Mouse (Mus musculus) right cerebral cortex, adult 18-20 months (tissue): ENCODE measurements around the gene Ddit4l.
A peak's percentile ranks its signal among the peaks of the same experiment; 100 is the strongest.
"Not testable (repeated sequence)": the region's sequence is repeated elsewhere in the genome, so short reads cannot be mapped to it uniquely, and the experiment has no call there.

Source experiments
- DNase-seq: peaks from one replicate; pipeline ENCODE4 v3.0.0; 2022; ENCODE audit warnings: mixed read lengths

The Ddit4l gene

DNA sequence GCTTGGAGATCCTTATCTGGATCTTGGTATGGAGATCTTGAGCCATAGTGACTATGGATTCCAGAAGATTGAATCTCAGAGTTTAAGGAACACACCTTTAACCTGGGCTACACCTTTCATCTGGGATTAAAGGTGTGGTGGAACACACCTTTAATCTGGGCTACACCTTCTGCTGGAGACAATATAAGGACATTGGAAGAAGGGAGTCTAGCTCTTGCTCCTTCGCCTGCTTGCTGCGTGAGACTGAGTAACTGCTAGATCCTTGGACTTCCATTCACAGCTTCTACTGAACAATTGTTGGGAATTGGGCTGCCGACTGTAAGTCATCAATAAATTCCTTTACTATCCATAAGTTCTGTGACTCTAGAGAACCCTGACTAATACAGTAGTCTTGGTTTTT, at the start of gene Ddit4l:
TSS of gene Ddit4l (plus strand) at position 301 of the 400 bp plus-strand sequence.
- DNase-seq: not testable (repeated sequence)

DNA sequence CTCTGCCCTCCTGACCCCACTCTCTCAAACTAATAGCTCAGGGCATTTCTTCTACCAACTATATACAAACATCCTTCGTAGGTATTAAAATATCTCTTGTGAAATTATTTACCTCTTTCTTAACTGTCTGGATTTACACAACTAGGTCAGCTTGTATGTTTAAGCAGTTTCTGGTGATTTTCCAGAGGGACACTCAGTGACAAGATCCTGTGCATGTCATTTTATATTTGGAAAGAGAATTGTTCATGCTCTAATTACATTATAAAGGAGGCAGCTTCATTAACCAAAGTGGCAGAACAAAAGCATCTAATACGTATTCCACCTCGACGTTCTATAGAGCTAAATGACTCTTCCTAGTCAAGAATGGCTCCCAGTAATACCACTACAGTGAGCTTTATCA, 45.3 kb upstream of the Ddit4l start:
- no peak for DNase-seq

DNA sequence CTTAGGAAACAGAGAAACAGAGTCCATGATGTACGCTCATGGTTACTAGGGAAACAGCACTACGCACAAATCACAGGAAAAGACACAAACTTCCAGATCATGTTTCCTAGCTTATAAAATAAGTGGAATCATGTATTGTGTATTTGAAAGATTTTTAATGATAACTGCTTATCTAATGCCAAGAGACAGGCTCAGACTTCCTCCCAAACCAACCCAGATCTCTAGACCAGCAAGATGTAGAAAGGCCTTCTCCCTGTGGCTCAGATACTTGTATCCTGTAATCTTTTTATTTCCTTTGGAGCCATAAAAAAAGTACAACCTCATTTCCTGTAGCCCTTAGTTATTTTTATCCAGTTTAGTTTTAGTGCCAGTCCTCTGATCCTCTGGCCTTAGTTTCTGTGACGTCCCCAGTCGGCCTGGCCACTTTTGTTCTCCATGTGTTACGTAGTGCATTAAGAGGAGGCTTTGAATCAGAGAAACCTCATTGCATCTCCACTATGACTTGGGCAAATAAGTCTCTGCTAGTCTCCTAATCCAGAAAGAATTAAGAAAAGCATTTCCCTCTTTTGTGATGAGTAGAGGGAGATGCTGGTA, 34.9 kb upstream of the Ddit4l start:
- no peak for DNase-seq

DNA sequence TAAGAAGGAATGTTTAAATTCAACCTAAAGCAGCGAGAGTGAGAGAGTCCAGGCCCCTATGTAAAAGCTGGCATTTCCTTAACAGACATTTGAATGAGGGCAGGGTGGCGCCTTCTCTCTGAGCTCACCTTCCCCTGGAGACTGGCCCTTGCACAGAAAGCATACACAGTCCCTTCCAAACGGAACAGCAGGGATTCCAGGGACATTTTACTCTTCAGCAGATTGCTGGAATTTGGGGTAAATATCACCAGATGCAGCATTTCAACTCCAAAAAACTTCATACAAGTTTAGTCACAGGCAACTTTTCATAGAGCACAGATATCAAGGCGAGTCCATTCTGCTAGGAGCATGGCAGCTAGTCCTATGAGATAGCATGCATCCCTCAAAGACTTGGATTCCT, 31.6 kb upstream of the Ddit4l start:
- DNase-seq: no peak

DNA sequence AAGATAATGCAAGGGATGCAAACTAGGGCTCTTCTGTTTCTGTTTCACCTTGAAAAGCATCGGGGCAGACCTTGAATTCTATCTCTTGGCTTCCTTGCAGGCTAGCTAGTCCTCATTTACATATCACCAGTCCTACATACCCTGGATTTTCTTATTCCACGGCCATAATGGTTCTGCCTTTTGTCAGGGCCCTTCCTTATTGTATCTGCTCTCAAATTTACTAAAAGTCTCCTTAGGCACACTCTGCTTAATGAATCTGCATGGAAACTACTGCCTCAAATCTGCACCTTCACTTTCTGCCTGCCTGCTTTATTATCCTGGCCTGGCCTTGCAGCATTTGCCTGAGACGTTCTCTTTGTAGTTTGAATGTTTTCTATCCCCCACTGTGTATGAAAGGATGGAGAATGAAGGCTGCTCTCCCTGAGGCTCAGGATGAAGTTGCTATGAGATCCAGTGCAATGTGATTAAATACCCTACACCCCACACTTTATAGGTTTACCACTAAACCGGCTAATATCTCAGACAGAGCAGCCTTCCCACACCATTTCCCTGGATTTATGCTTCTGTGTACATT, 27.0 kb upstream of the Ddit4l start:
- no peak for DNase-seq

DNA sequence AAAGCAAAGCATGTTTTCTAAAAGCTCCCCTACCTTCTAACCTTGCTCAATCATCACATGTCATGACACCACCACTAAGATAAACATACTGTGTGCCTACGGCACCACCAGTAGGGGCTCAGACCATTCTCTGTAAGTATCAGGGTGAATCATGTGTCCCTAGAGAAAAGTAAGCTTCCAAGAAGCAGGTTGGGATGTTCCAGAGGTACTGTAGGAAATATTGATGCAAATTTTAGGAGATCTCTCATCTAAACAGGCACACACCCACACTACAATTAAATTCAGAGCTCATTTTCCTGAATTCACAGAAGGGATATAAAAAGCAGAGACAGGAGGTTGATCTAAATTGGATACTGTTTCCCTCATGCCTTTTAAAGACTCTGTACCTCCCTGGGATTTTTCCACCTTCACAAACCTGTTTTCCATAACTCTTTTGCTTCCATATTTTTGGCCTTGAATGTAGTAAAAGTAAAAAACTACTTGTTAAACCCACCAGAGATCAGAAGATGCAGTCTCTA, 12.4 kb upstream of the Ddit4l start:
- DNase-seq: no peak

DNA sequence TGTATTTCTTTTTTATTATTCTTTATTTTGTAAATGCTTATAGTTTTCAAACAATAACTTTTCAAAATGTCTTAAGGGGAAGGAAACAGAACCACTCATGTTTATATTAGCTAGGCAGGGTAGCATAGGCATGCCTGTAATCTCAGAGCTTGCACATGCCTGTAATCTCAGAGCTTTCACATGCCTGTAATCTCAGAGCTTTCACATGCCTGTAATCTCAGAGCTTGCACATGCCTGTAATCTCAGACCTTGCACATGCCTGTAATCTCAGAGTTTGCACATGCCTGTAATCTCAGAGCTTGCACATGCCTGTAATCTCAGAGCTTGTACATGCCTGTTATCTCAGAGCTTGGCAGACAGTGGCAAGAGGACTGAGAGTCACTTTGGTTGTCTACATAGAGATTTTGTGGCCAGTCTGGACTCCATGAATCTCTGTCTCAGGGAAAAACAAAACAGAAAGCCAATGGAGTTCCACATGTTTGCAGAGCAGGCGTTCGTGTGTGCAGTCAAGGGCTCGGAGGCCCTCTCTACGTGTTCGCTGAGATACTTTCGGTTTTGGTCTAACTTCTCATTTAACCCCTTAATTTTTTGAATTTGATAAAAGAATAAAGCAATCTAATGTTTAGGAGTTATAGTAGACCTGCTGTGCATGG, 10.8 kb upstream of the Ddit4l start:
- no peak for DNase-seq

DNA sequence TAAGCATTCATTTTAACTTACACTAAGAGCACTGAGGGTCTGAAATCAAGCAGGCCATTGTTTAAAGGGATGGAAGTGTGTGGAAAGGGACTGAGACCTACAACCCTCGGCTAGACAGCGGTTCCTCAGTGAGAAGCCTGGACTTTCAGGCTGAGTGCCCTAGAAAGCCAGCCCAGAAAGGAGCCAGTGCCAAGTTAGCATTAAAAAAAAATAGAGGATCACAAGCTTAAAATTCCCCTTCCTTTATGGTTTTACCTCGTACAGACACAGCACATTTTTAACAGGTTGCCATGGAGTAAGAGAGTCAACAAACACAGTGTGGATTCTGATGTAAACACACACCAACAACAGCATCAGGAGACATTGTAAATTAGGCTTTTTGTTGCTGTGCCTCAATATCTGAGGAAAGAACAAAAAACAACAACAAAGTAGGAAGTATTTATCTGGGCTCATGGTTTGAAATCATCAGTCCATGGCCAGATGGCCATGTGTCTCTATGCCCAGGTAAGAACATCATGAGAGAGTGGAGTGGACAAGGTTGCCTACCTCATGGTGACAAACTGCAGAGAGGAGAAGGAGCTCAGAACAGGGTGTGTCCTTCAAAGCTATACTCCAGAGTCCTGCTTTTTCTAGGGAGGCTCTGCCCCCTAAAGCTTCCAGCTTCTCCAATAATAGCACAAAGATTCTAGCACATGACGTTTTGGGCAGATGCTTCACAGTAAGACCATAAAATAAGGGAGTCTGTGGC, 10.1 kb upstream of the Ddit4l start:
- DNase-seq: no peak

DNA sequence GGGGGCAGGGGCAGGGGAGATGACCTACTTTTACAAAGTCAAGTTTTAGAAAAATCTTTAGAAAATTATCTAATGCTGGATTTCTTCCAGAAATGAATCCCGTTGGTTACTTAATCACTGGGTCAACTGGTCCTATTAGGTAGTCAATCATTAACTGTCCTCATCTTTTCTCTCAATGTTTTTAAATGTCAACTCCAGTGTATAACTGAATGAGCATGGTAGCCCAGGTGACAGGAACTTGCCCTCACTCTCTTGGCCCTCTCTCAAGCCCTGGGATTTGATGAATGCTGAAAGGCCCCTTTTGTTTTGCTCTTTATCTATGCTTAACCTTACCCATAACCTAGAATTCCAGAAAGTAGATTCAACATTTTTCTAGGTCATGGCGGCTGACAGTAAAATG, 9.4 kb upstream of the Ddit4l start:
- DNase-seq: no peak

DNA sequence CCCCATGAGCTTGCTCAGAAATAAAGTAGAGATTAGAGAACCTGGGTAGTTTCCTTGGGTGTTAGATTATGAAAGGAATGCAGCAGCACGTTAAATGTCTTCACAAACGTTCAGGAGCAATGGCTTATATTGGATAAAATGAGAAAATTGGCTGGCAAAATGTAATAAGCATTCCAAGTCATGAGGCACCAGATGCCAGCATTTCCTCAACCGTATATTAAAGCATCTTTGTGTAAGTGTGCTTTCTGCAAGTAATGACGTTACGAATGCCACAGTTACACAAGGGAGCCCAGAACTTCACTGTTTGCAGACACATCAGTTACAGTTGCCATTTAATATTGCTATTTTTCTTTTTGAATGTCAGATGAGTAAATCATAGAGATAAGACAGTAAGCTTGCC, 872 bp upstream of the Ddit4l start:
- no peak for DNase-seq

DNA sequence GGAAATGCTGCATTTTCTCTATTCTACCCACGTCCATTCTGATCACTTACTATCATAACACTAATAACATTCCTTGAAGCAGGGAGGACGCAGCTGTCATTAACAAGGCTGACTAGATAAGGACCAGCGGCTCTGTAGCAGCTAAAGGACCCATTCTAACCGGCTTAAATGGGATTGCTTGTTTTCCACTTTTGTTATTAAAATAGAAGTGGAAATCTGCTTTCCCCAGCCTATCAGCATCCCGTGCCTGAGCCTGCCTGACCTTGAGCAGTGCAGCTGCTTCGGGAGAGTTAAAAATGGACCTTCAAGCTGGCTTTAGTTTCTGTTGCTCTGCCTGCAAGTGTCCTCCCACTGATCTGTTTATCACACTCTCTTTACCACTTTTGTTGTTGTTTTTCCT, 679 bp downstream of the Ddit4l start:
- DNase-seq: no peak

DNA sequence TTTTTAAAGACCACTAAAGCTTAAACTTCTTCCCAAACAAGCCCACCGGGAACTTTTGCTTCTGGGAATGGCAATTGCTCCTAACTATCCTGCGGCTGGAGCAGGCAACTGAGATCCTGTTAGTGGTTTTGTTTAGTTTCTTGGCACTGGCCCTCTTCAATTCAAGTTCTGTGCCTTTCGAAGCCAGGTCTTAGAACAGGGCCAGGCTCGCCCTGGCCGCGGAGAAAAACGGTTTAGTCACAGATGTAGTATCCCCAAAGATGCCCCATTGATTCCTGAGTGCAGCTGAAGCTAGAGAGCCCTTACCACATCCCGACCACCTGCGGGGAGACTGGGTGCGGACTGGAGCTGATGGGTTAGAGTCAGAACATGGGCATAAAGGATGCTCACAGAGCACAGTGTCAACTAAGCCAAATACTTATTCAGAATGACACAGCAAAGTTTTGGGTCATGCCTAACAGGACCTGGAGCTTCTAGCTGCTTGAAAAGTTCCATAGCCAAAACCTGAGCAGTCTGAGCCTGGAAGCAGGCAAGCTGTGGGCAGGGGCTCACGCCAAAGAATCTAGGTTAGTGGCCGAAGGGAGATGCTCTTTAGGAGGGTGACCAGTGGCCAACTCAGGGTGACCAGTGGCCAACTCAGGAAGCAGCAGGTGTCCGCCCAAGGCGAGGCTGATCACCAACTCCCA, 1.6 kb downstream of the Ddit4l start:
- no peak for DNase-seq

DNA sequence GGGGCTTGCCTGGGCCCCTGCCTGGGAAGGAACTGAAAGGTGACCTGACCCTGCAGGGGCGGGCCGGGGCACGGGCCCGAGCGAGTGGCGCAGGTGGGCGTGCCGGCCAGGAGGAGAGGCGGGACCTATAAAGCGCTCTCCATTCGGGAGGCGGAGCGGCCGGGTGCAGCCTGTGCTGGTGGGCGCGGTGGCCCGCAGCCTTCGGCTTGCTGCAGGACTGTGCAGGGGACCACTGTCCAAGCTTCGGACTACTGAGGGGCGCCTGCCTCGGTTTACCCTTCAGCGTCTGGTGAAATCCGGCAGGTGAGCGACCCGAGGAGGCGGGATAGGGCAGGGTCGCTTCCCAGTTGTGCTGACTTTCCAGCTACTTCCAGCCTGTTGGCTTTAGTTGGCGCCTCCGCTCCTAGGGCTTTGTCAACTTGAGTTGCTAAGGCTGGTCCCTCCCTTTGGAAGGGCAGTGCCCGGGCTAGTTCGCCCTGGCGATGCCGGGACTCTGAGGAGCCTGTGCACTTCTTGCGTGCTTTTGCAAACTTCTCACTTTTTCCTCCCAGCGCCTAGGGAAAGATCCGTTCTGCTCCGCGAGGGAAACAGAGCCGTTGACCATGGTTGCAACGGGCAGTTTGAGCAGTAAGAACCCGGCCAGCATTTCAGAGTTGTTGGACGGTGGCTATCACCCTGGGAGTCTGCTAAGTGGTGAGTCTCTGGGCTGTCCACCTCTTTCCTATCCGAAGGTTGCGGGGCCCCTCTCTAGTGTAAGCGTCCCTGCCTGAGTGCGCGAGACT, 2.4 kb downstream of the Ddit4l start:
- peak; percentile 35 for DNase-seq

DNA sequence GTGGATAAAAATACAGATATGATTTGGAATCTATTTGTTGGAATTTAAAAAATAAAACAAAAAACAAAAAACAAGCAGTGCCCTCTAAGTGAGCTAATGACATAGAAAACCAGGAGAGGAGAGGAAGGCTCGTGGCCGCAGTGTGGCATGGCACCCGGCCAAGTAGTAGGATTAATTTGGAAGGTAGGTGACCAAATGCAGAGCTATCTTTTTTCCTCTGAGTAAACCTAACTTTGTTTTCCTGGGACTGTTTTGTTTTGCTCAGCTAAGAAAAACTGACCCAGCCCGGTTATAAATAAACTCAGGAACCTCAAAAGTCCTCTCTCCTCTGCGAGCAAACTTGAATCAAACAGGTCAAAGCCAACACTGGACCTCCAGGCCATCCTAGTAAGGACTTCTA, 3.6 kb downstream of the Ddit4l start:
- DNase-seq: no peak

DNA sequence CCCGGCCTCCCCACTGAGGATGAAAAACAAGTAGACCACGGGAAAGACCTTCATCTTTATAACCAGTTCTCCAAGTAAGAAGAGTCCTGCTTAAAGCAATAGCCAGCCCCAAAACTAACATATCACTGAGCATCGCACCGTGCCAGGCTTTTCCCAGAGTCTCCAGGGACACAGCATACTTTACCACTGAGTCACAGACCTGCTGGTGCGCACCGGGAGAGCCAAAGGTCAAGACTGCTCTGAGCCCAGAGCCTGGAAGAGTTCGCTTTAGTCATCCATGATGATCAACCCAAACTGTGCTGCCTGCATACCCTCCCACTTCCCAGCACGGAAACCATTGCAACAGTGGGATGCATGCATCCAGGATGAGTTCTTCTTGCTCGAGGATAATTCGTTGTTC, 12.3 kb downstream of the Ddit4l start:
- DNase-seq: no peak

DNA sequence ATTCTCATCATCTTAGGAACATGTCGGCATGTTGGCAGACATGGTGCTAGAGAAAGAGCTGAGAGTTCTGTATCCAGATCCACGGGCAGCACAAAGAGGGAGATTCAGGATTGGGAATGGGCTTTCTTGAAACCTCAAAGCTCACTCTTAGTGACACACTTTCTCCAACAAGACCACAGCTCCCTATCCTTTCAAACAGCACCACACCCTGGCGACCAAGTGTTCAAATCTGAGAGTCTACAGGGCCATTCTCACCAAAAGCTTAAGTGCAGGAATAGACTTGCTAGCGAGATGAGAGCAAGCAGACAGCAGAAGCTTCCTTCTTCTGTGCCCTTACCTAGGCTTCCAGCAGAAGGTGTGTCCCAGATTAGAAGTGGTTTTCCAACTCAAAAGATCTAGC, 15.2 kb downstream of the Ddit4l start:
- no peak for DNase-seq

DNA sequence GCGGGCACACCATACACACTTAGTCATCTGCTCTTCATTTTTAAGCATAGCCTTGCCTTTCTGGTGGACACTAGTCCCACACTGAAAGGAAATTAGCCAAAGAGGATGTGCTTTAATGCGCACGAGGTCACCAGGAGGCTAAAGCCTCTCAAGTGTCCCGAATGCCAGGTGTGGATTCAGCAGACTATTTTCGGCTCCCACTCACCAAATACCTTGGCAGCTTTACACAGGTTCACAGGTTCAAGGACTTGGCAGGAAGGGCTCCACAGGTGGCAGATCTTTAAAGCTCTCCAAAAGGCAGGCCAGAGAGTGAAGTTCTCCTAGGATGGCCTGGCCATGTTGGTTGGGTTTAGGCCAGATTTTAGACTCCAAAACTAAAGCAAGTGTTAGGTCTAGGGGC, 19.8 kb downstream of the Ddit4l start:
- DNase-seq: no peak

DNA sequence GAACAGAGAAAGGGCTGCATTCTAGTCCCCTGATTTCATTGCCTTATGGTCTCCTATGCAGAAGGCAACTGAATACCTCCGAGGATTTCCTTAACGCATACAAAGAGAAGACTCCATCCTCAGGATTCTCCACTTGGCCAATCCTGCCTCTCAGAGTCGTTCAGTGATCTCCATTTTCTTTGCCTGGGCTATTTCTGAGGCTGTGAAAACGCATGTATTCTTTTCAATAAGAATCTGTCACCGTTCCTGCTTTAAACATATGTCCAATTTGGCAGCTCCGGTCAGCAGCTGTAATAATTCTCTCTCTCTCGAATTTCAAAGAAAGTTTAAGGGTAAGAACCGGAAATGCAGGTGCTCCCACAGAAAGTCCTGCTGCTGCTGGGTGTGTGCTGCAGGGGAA, 20.7 kb downstream of the Ddit4l start:
- DNase-seq: no peak

DNA sequence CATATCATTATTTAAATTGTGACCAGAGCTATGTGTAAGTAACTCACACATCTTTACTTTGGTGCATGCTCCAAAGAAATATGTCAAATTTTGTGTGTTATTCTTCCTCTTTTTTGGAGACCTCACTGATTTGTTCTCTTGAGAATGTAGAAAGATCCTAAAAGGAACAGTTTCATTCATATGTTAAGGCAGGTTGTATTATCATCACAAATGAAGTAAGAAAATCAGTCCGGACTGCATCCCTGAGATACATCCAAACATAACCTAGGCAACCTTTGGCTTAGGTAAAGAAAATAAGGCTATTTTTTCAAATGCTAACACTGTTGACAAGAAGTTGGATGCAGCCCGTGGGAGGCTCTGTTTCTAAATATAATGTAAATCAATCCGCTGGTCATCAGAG, 21.2 kb downstream of the Ddit4l start:
- no peak for DNase-seq

DNA sequence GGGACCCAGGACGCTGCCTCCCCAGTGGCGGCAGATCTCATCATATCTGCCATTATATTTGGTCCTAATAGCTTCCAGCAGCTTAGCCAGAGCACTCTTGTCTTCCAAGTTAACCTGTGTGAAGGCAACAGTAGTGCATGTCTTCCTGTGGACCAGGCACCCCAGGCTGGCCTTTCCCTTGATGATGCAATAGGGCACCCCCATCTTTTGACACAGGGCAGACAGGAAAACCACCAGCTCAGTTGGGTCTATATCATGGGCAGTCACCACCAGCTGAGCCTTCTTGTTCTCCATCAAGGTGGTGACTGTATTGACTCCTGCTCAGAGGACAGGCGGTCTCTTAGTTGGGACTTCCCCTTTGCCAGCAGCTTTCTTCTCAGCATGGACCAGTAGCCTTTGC, 22.7 kb downstream of the Ddit4l start:
- no peak for DNase-seq

DNA sequence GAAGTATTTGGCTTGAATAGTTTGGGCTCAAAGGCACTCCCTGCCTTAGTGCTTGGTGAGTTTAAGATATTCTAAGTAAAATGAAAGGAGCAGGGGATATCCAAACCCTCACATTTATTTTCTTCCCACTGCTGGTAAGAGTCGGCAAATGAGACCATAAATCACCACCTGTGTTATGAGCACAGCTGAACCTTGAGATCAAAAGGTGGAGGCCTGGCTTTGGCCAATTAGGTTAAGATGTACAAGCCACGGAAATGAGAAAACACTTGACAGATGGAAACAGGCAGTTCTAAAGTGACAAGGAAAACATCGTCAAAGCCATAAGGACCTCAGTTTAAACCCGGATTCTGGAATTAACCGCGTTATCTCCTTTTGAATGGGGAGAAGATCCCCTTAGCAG, 23.5 kb downstream of the Ddit4l start:
- no peak for DNase-seq

DNA sequence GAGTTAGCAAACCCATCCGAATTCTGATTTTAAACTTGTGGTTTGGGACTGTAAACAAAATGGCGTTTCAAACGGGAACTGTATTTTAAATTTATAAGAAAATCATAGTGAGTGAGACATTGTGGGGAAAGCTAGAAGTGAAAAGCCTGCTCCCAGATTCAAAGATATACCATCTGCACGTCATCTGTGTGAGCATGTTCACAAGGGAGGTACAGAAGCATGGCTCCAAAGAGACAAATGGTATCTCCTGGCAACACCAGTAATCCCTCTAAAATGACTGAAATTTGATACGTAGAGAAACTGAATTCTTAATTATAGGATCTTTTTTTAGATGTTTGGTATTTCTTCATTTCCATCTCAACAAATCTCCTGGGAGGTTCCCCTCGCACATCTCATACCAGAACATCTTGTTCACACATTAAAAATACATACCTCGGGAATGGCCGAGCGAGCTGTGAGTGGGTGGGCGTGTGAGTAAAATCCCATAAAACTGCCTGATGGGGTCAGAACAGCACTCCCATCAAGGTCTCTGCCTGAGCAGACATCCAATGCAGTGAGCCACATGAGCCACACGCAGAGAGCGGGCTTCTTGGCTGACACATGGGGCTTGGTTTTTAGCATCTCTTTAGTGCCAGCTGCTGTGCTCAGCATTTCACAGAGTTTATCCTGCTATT, 26.2 kb downstream of the Ddit4l start:
- DNase-seq: peak; percentile 51
